Mouse (Mus musculus) adrenal gland, adult 10 weeks (tissue): ENCODE measurements around the gene Vsig8. TPM values are rescaled to one million over a fixed set of nuclear protein-coding genes. Genes with fewer than 3 reads are reported as not detected.

ENCODE experiments used
- polyA plus RNA-seq: library from polyadenylated mRNA; stranded (reverse); fragments of 350-450 nt; fragmentation: Illumina TruSeq; extraction: RNeasy Lipid Tissue Mini Kit (QIAGEN cat#74804); gene quantifications from one replicate; pipeline ENCODE4 v1.2.3, GENCODE M21; 2014; ENCODE audit warnings: low read depth, low replicate concordance

The Vsig8 gene
- not detected for polyA plus RNA-seq

GRCm38 (mm10) chr1:172555638-172556037, at the start of gene Vsig8:
Gene Vsig8 (plus strand): TSS chr1:172555938.

GRCm38 (mm10) chr1:172520576-172521440, 34.9 kb upstream of the Vsig8 start, which contains the start of gene Cfap45:
Gene Cfap45 (plus strand): TSS chr1:172520801.

DNA sequence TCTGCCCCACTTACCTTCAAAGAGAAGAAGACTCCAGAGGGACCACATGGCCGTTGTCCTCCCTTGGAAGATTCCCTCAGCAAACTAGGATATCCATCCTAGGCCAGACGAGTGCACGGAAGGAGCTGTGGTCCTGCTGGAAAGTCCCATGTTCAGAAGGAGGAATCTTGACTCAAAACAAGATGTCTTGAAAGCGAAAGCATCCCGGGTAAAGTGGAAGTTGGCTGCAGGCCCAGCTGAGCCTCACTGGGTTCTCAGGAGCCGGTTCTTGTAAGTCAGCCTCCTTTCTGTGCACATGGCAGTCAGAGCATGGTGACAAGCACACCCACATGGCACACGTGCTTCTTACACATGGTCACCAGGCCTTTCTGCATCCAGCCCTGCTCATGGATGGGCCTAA, 34.6 kb downstream of the Vsig8 start, which contains the start of gene Slamf8:
Gene Slamf8, minus strand, starts transcription at position 184 of the 400 bp plus-strand sequence.

GRCm38 (mm10) chr1:172602326-172602725, 46.6 kb downstream of the Vsig8 start, which contains the start of gene Fcrl6:
Gene Fcrl6 (minus strand): TSS chr1:172602551.

Other genes with a start within 250 kb of the Vsig8 start
- not detected for gene Kcnj9, start 226.6 kb upstream of the Vsig8 start, polyA plus RNA-seq
- 2.2 TPM for gene Kcnj10, start 214.7 kb upstream of the Vsig8 start, polyA plus RNA-seq
- gene Pigm, start 179.4 kb upstream of the Vsig8 start, polyA plus RNA-seq = 19.5 TPM
- 3.6 TPM for gene Slamf9, start 80.6 kb upstream of the Vsig8 start, polyA plus RNA-seq
- gene Igsf9, start 74.2 kb upstream of the Vsig8 start, polyA plus RNA-seq = not detected
- 30.3 TPM for gene Tagln2, start 55.9 kb upstream of the Vsig8 start, polyA plus RNA-seq
- gene Cfap45, start 35.1 kb upstream of the Vsig8 start, polyA plus RNA-seq = not detected
- not detected for gene Slamf8, start 34.6 kb downstream of the Vsig8 start, polyA plus RNA-seq
- not detected for gene Fcrl6, start 46.6 kb downstream of the Vsig8 start, polyA plus RNA-seq
- 3.8 TPM for gene Dusp23, start 77.0 kb downstream of the Vsig8 start, polyA plus RNA-seq
- gene Crp, start 142.1 kb downstream of the Vsig8 start, polyA plus RNA-seq = not detected